Mouse (Mus musculus) heart, postnatal 14 days (tissue): Measurements from ENCODE around the gene Ncor2. TPM values are rescaled to one million over a fixed set of nuclear protein-coding genes. Genes with fewer than 3 reads are reported as not detected.

Source experiments
- DNase-seq, 2 experiments: peaks; one replicate each; pipeline ENCODE4 v3.0.0; 2021 to 2022
- intact Hi-C: fragments of 180-260 bp; cut with DNase I; formaldehyde crosslinking; loops from one replicate; pipeline ENCODE4 v1.15.1; 2025
- total RNA-seq, 2 experiments: library from RNA; stranded (reverse); gene quantifications; 2 replicates each; pipeline ENCODE4 v1.2.3; 2021

The Ncor2 gene
- total RNA-seq, 2 experiments from 2014 or later = 89.1 to 98.5 TPM

GRCm38 (mm10) chr5:125111137-125111536 is 67.9 kb downstream of the Ncor2 start:
- DNase-seq = peak; percentile 76 to 78
- intact Hi-C loops = no loop called here

GRCm38 (mm10) chr5:125110722-125111121 is 68.3 kb downstream of the Ncor2 start:
- DNase-seq = no peak
- intact Hi-C loops = no loop called here

- DNase-seq = no peak
- intact Hi-C loops = no loop called here
Measured at GRCm38 (mm10) chr5:125110196-125110595, 68.8 kb downstream of the Ncor2 start.

- peak; percentile 78 to 79 for DNase-seq
- intact Hi-C loops = loop anchor here (2.0 to 5.0 kb wide), 5 partner anchors 70 to 200 kb away; no protein-coding TSS in a partner anchor
Measured at GRCm38 (mm10) chr5:125107011-125107651, 71.9 kb downstream of the Ncor2 start.

- intact Hi-C loops = loop anchor here (2.0 to 5.0 kb wide), 5 partner anchors 69 to 199 kb away; no protein-coding TSS in a partner anchor
- DNase-seq = peak; percentile 51 to 65
Measured at GRCm38 (mm10) chr5:125106191-125106590, 72.8 kb downstream of the Ncor2 start.

GRCm38 (mm10) chr5:125104841-125105240 is 74.2 kb downstream of the Ncor2 start:
- intact Hi-C loops = loop anchor here (5.0 kb wide), 3 partner anchors 68 to 198 kb away; no protein-coding TSS in a partner anchor
- DNase-seq = no peak

- DNase-seq = no peak
- intact Hi-C loops = no loop called here
Measured at GRCm38 (mm10) chr5:125103396-125103795, 75.6 kb downstream of the Ncor2 start.

- DNase-seq = no peak
- intact Hi-C loops = no loop called here
Measured at GRCm38 (mm10) chr5:125102907-125103306, 76.1 kb downstream of the Ncor2 start.

- no peak for DNase-seq
- intact Hi-C loops = no loop called here
Measured at GRCm38 (mm10) chr5:125102352-125102751, 76.7 kb downstream of the Ncor2 start.

GRCm38 (mm10) chr5:125099785-125100350 is 79.2 kb downstream of the Ncor2 start:
- no peak for DNase-seq
- intact Hi-C loops = no loop called here

GRCm38 (mm10) chr5:125098692-125099091 is 80.3 kb downstream of the Ncor2 start:
- no peak for DNase-seq
- intact Hi-C loops = no loop called here

GRCm38 (mm10) chr5:125096368-125096767 is 82.7 kb downstream of the Ncor2 start:
- intact Hi-C loops = no loop called here
- no peak for DNase-seq

GRCm38 (mm10) chr5:125095525-125096175 is 83.4 kb downstream of the Ncor2 start:
- DNase-seq = no peak
- intact Hi-C loops = no loop called here

- intact Hi-C loops = no loop called here
- no peak for DNase-seq
Measured at GRCm38 (mm10) chr5:125093795-125094194, 85.2 kb downstream of the Ncor2 start.

GRCm38 (mm10) chr5:125088076-125088475 is 90.9 kb downstream of the Ncor2 start:
- intact Hi-C loops = no loop called here

GRCm38 (mm10) chr5:125085097-125085617 is 93.9 kb downstream of the Ncor2 start:
- DNase-seq = no peak
- intact Hi-C loops = no loop called here

More at GRCm38 (mm10) chr5:125088076-125088475, 90.9 kb downstream of the Ncor2 start:
- DNase-seq = no peak

GRCm38 (mm10) chr5:125083674-125084073 is 95.3 kb downstream of the Ncor2 start:
- intact Hi-C loops = no loop called here

GRCm38 (mm10) chr5:125081318-125082101 is 97.5 kb downstream of the Ncor2 start:
- intact Hi-C loops = no loop called here
- peak; percentile 91 to 93 for DNase-seq

More at GRCm38 (mm10) chr5:125083674-125084073, 95.3 kb downstream of the Ncor2 start:
- DNase-seq = no peak

- intact Hi-C loops = no loop called here
- peak; percentile 43 to 48 for DNase-seq
Measured at GRCm38 (mm10) chr5:125080787-125081317, 98.2 kb downstream of the Ncor2 start.

- DNase-seq = no peak
- intact Hi-C loops = no loop called here
Measured at GRCm38 (mm10) chr5:125080352-125080751, 98.7 kb downstream of the Ncor2 start.
